Comparison of ENCODE assay signal across 11 mouse cellular contexts in the genomic region with DNA sequence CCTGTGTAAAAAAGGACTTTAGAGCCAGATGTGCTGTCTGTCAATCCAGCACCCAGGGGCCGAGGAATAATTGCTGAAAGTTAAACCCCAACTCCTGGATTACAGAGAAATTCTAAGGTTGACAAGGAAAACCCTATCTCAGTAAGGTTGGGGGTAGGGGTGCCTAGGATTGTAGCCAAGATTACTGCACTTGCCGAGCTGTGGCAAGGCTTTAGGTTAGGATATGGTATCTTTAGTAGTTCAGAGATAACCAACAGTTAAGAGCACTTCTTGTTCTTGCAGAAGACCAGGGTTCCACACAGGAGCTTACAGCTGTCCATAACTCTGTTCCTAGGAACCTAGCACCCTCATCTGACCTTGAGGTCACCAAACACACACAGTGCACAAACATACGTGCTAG. TPM values are rescaled to one million over a fixed set of nuclear protein-coding genes. Genes with fewer than 3 reads are reported as not detected.
DNase-seq lines count a peak whose midpoint lies in the region; ATAC-seq and TF ChIP-seq lines count a peak whose summit lies in the region.
"Had no signal": no experiment of that assay in that cellular context is flagged by ENCODE, and none has a peak within 500 bp of the region (broad histone marks: within the 10 kb centered on the region; RNA-seq: fewer than 3 reads in every experiment).

No protein-coding gene starts in this region.

- no peak for ATAC-seq in intestine, embryonic 14.5 days (replicated peaks; ENCODE audit: low FRiP score, low TSS enrichment, low read depth)
- ATAC-seq in intestine, embryonic 16.5 days, result no peak
- no peak for ATAC-seq in limb, embryonic 13.5 days (ENCODE audit: low FRiP score, low read depth)

- DNase-seq in intestine, embryonic 14.5 days (ENCODE audit: low spot score), result no peak
- DNase-seq in MEL (ENCODE audit: low read depth, low spot score), result no peak
- no peak for DNase-seq in embryo, embryonic 11 days
- DNase-seq in adrenal gland, postnatal 25 days, result no peak
- no peak for DNase-seq in right cerebral cortex, adult 18-20 months
- DNase-seq: adrenal gland, postnatal 36 days; kidney, postnatal 10 days; right cerebral cortex, postnatal 4 days had no signal

- H3K4me2 ChIP-seq in intestine, embryonic 14.5 days (ENCODE audit: low read length), result peak overlapping the region; percentile 69
- no peak overlapping the region for H3K4me2 ChIP-seq in intestine, embryonic 16.5 days (ENCODE audit: low read depth, low read length)
- peak overlapping the region; percentile 69 for H3K4me2 ChIP-seq in limb, embryonic 13.5 days (replicated peaks)

- TF ChIP-seq EP300 in MEL (IDR thresholded peaks at IDR 0.05; ENCODE audit: low read depth in 1 of 2, low read length in 2 of 2), result peak; percentile 49 to 61; a peak in 3 of 4 replicates

- H3K27ac ChIP-seq in intestine, embryonic 14.5 days (ENCODE audit: low read depth), result no peak overlapping the region
- no peak overlapping the region for H3K27ac ChIP-seq in intestine, embryonic 16.5 days (ENCODE audit: low read length)
- no peak overlapping the region for H3K27ac ChIP-seq in MEL (ENCODE audit: control insufficient read depth, low read depth, low read length)
- H3K27ac ChIP-seq in embryonic fibroblast, embryonic 13.5 days (ENCODE audit: insufficient read depth, low read length), result no peak overlapping the region
- H3K27ac ChIP-seq in limb, embryonic 13.5 days, result no peak overlapping the region

- no peak for TF ChIP-seq RAD21 in MEL (IDR thresholded peaks at IDR 0.05; ENCODE audit: low read depth, low read length)

- peak overlapping the region; percentile 92; the same call in 1 of the 2 replicates for H3K4me3 ChIP-seq in intestine, embryonic 14.5 days (ENCODE audit: low read depth, low read length)
- no peak overlapping the region for H3K4me3 ChIP-seq in intestine, embryonic 16.5 days (ENCODE audit: low read length)
- 0 out of 4 replicates have a peak overlapping the region, but pooled peaks of 1 of the 2 experiments have one; percentile 97 for H3K4me3 ChIP-seq in MEL (ENCODE audit: control insufficient read depth in 1 of 2, insufficient read depth in 1 of 2, low read depth in 2 of 2, low read length in 2 of 2)
- H3K4me3 ChIP-seq in embryonic fibroblast, embryonic 13.5 days (ENCODE audit: insufficient read depth, low read length), result peak overlapping the region; percentile 86; the same call in 1 of the 2 replicates
- H3K4me3 ChIP-seq in limb, embryonic 13.5 days, result peak overlapping the region; percentile 99

- peaks cover 6% of the 10 kb centered on the region; the same call in 1 of the 2 replicates for H3K79me2 ChIP-seq in MEL (ENCODE audit: control insufficient read depth, insufficient read depth, low read length, poor library complexity)

- TF ChIP-seq CTCF in MEL (IDR thresholded peaks at IDR 0.05 in 2 of 3, conservative IDR thresholded peaks at IDR 0.05 in 1 of 3; ENCODE audit: control insufficient read depth in 1 of 3, insufficient read depth in 1 of 3, low read depth in 2 of 3, low read length in 3 of 3, poor library complexity in 1 of 3, severe bottlenecking in 1 of 3), result no peak
- no peak for TF ChIP-seq CTCF in embryonic fibroblast, embryonic 13.5 days (IDR thresholded peaks at IDR 0.05; ENCODE audit: borderline replicate concordance, insufficient read depth, low read length)

- H3K36me3 ChIP-seq in intestine, embryonic 14.5 days (ENCODE audit: control insufficient read depth, insufficient read depth, low read length), result peaks cover under 1% of the 10 kb centered on the region; the same call in 1 of the 2 replicates
- no peaks in the 10 kb centered on the region for H3K36me3 ChIP-seq in intestine, embryonic 16.5 days (ENCODE audit: control insufficient read depth, insufficient read depth, low read length)
- peaks cover 0 to 20% of the 10 kb centered on the region in 2 experiments; a peak in 2 of 4 replicates for H3K36me3 ChIP-seq in MEL (ENCODE audit: control insufficient read depth in 1 of 2, insufficient read depth in 2 of 2, low read length in 2 of 2)
- H3K36me3 ChIP-seq in limb, embryonic 13.5 days, result peaks cover 6% of the 10 kb centered on the region

- 70% methylated on average over 3 of the region's 3 CpGs for WGBS in intestine, embryonic 14.5 days
- WGBS in intestine, embryonic 16.5 days, result 66% methylated on average over 3 of the region's 3 CpGs
- WGBS in limb, embryonic 13.5 days, result 69% methylated on average over 3 of the region's 3 CpGs

- peaks cover 9% of the 10 kb centered on the region; the same call in 1 of the 2 replicates for H3K4me1 ChIP-seq in intestine, embryonic 14.5 days (replicated peaks; ENCODE audit: control insufficient read depth, insufficient read depth, low read length)
- peaks cover 21% of the 10 kb centered on the region for H3K4me1 ChIP-seq in intestine, embryonic 16.5 days (ENCODE audit: control insufficient read depth, insufficient read depth, low read length)
- peaks cover 5 to 30% of the 10 kb centered on the region in 2 experiments for H3K4me1 ChIP-seq in MEL (ENCODE audit: control insufficient read depth in 1 of 2, insufficient read depth in 2 of 2, low read length in 2 of 2)
- peaks cover 7% of the 10 kb centered on the region for H3K4me1 ChIP-seq in embryonic fibroblast, embryonic 13.5 days (ENCODE audit: control insufficient read depth, insufficient read depth, low read length)
- H3K4me1 ChIP-seq in limb, embryonic 13.5 days, result peaks cover 29% of the 10 kb centered on the region

- H3K27me3 ChIP-seq in intestine, embryonic 14.5 days (replicated peaks; ENCODE audit: control insufficient read depth, insufficient read depth, low read length), result no peaks in the 10 kb centered on the region
- H3K27me3 ChIP-seq in intestine, embryonic 16.5 days (replicated peaks; ENCODE audit: control insufficient read depth, insufficient read depth, low read length), result no peaks in the 10 kb centered on the region
- H3K27me3 ChIP-seq in MEL (ENCODE audit: control insufficient read depth in 1 of 2, insufficient read depth in 2 of 2, low read length in 2 of 2), result no peaks in the 10 kb centered on the region
- no peaks in the 10 kb centered on the region for H3K27me3 ChIP-seq in limb, embryonic 13.5 days

- H3K9me3 ChIP-seq in intestine, embryonic 14.5 days (ENCODE audit: control insufficient read depth, low read length), result no peaks in the 10 kb centered on the region
- H3K9me3 ChIP-seq in intestine, embryonic 16.5 days (ENCODE audit: control insufficient read depth, low read length), result no peaks in the 10 kb centered on the region
- no peaks in the 10 kb centered on the region for H3K9me3 ChIP-seq in MEL (replicated peaks; ENCODE audit: insufficient read depth, low read length)
- H3K9me3 ChIP-seq in limb, embryonic 13.5 days, result no peaks in the 10 kb centered on the region

- TF ChIP-seq POLR2A in MEL (IDR thresholded peaks at IDR 0.05; ENCODE audit: control insufficient read depth in 1 of 2, insufficient read depth in 1 of 2, low read depth in 1 of 2, low read length in 2 of 2, poor library complexity in 1 of 2), result no peak
- no peak for TF ChIP-seq POLR2A in embryonic fibroblast, embryonic 13.5 days (IDR thresholded peaks at IDR 0.05; ENCODE audit: low read depth, low read length)

- peak overlapping the region; percentile 75; the same call in 1 of the 2 replicates for H3K9ac ChIP-seq in intestine, embryonic 14.5 days (ENCODE audit: low read length)
- no peak overlapping the region for H3K9ac ChIP-seq in intestine, embryonic 16.5 days (ENCODE audit: low read depth, low read length)
- no peak overlapping the region for H3K9ac ChIP-seq in MEL (ENCODE audit: control insufficient read depth, low read depth, low read length, poor library complexity, severe bottlenecking)
- H3K9ac ChIP-seq in limb, embryonic 13.5 days, result peak overlapping the region; percentile 82

RNA-seq across cellular contexts. Expression of a gene that starts 1.6 kb away (rescaled TPM):
- 23.1 and 24.5 TPM in 2 replicates for polyA plus RNA-seq in intestine, embryonic 14.5 days (2014; fragmentation: Nextera tagmentation; extraction: Ambion mirVana)
- polyA plus RNA-seq in intestine, embryonic 16.5 days (2015; fragmentation: Nextera tagmentation; extraction: Ambion mirVana), result 15.5 and 16.7 TPM in 2 replicates
- total RNA-seq in MEL (2012; rRNA removed), result 2.0 and 3.2 TPM in 2 replicates
- polyA plus RNA-seq in MEL (2012; ENCODE audit: insufficient read depth in 1 of 2, insufficient read length in 2 of 2, low read depth in 1 of 2, low replicate concordance in 2 of 2, missing spikeins in 1 of 2), result 1 to 10 TPM in 1 of 2 experiments, not detected in 1; 6.6 TPM
- 21.0 and 23.2 TPM in 2 replicates for polyA plus RNA-seq in embryonic fibroblast, embryonic 13.5 days (2011; ENCODE audit: insufficient read length, low read depth, missing spikeins)
- 39.2 and 40.8 TPM in 2 replicates for polyA plus RNA-seq in limb, embryonic 13.5 days (2015; fragmentation: Nextera tagmentation; extraction: Ambion mirVana)
- total RNA-seq in adrenal gland, postnatal 25 days (2021), result 14.4 and 19.0 TPM in 2 replicates

RNA-seq across cellular contexts. Expression of a gene that starts 8.9 kb away (rescaled TPM):
- polyA plus RNA-seq in intestine, embryonic 14.5 days (2014; fragmentation: Nextera tagmentation; extraction: Ambion mirVana), result 29.8 and 34.0 TPM in 2 replicates
- polyA plus RNA-seq in intestine, embryonic 16.5 days (2015; fragmentation: Nextera tagmentation; extraction: Ambion mirVana), result 27.0 and 29.0 TPM in 2 replicates
- total RNA-seq in MEL (2012; rRNA removed), result 12.0 and 13.7 TPM in 2 replicates
- 10 to 100 TPM in 1 of 2 experiments, not detected in 1; 17.2 TPM for polyA plus RNA-seq in MEL (2012; ENCODE audit: insufficient read depth in 1 of 2, insufficient read length in 2 of 2, low read depth in 1 of 2, low replicate concordance in 2 of 2, missing spikeins in 1 of 2)
- 7.4 and 10.8 TPM in 2 replicates for polyA plus RNA-seq in embryonic fibroblast, embryonic 13.5 days (2011; ENCODE audit: insufficient read length, low read depth, missing spikeins)
- polyA plus RNA-seq in limb, embryonic 13.5 days (2015; fragmentation: Nextera tagmentation; extraction: Ambion mirVana), result 51.0 and 56.4 TPM in 2 replicates
- 24.3 and 32.8 TPM in 2 replicates for total RNA-seq in adrenal gland, postnatal 25 days (2021)

RNA-seq across cellular contexts. Expression of a gene that starts 10.9 kb away (rescaled TPM):
- 5.9 and 6.1 TPM in 2 replicates for polyA plus RNA-seq in intestine, embryonic 14.5 days (2014; fragmentation: Nextera tagmentation; extraction: Ambion mirVana)
- polyA plus RNA-seq in intestine, embryonic 16.5 days (2015; fragmentation: Nextera tagmentation; extraction: Ambion mirVana), result 7.4 and 8.3 TPM in 2 replicates
- total RNA-seq in MEL (2012; rRNA removed), result 17.5 and 18.0 TPM in 2 replicates
- 10 to 100 TPM in 1 of 2 experiments, not detected in 1; 22.5 TPM for polyA plus RNA-seq in MEL (2012; ENCODE audit: insufficient read depth in 1 of 2, insufficient read length in 2 of 2, low read depth in 1 of 2, low replicate concordance in 2 of 2, missing spikeins in 1 of 2)
- polyA plus RNA-seq in embryonic fibroblast, embryonic 13.5 days (2011; ENCODE audit: insufficient read length, low read depth, missing spikeins), result 10.7 and 13.0 TPM in 2 replicates
- polyA plus RNA-seq in limb, embryonic 13.5 days (2015; fragmentation: Nextera tagmentation; extraction: Ambion mirVana), result 14.3 and 14.7 TPM in 2 replicates
- total RNA-seq in adrenal gland, postnatal 25 days (2021), result 24.8 and 28.5 TPM in 2 replicates

RNA-seq across cellular contexts. Expression of a gene that starts 29.8 kb away (rescaled TPM):
- 16.3 and 28.0 TPM in 2 replicates for polyA plus RNA-seq in intestine, embryonic 14.5 days (2014; fragmentation: Nextera tagmentation; extraction: Ambion mirVana)
- polyA plus RNA-seq in intestine, embryonic 16.5 days (2015; fragmentation: Nextera tagmentation; extraction: Ambion mirVana), result 13.5 and 16.6 TPM in 2 replicates
- total RNA-seq in MEL (2012; rRNA removed), result 9.4 and 12.1 TPM in 2 replicates
- polyA plus RNA-seq in MEL (2012; ENCODE audit: insufficient read depth in 1 of 2, insufficient read length in 2 of 2, low read depth in 1 of 2, low replicate concordance in 2 of 2, missing spikeins in 1 of 2), result 10 to 100 TPM in 1 of 2 experiments, not detected in 1; 21.4 TPM
- polyA plus RNA-seq in embryonic fibroblast, embryonic 13.5 days (2011; ENCODE audit: insufficient read length, low read depth, missing spikeins), result 5.7 and 7.5 TPM in 2 replicates
- 20.7 and 21.4 TPM in 2 replicates for polyA plus RNA-seq in limb, embryonic 13.5 days (2015; fragmentation: Nextera tagmentation; extraction: Ambion mirVana)
- 11.0 and 11.6 TPM in 2 replicates for total RNA-seq in adrenal gland, postnatal 25 days (2021)

RNA-seq across cellular contexts. Expression of a gene that starts 40.7 kb away (rescaled TPM):
- 0.14 and 0.17 TPM in 2 replicates for polyA plus RNA-seq in intestine, embryonic 14.5 days (2014; fragmentation: Nextera tagmentation; extraction: Ambion mirVana)
- polyA plus RNA-seq in intestine, embryonic 16.5 days (2015; fragmentation: Nextera tagmentation; extraction: Ambion mirVana), result 0.20 and 0.21 TPM in 2 replicates
- 0.12 TPM in 1 of 2 replicates, not detected in the other for total RNA-seq in MEL (2012; rRNA removed)
- under 1 TPM in 1 of 2 experiments, not detected in 1; 0.21 TPM for polyA plus RNA-seq in MEL (2012; ENCODE audit: insufficient read depth in 1 of 2, insufficient read length in 2 of 2, low read depth in 1 of 2, low replicate concordance in 2 of 2, missing spikeins in 1 of 2)
- polyA plus RNA-seq in embryonic fibroblast, embryonic 13.5 days (2011; ENCODE audit: insufficient read length, low read depth, missing spikeins), result not detected in 2 replicates
- 1.3 TPM in 2 replicates for polyA plus RNA-seq in limb, embryonic 13.5 days (2015; fragmentation: Nextera tagmentation; extraction: Ambion mirVana)
- 0.09 TPM in 1 of 2 replicates, not detected in the other for total RNA-seq in adrenal gland, postnatal 25 days (2021)
- total RNA-seq: adrenal gland, postnatal 36 days had no signal

Comparison
In these comparisons a context has a peak if more than half of its experiments do, and no peak if none do; other contexts are left out.
1. H3K9ac ChIP-seq: peak in intestine, embryonic 14.5 days (single experiment) and limb, embryonic 13.5 days (single experiment); none in intestine, embryonic 16.5 days (single experiment) and MEL (single experiment).